Mouse (Mus musculus) CD4-positive, CD25-positive, alpha-beta regulatory T cell, adult 2 months (primary cell): ENCODE data around the gene Apol9b.
A peak's percentile ranks its signal among the peaks of the same experiment; 100 is the strongest.

Source experiments
- DNase-seq: peaks from one replicate; pipeline ENCODE4 v3.0.0-alpha.2; 2012; ENCODE audit warnings: low read depth, low spot score

The Apol9b gene

GRCm38 (mm10) chr15:77746326-77746725 lies 17.5 kb downstream of the Apol9b start:
- no peak for DNase-seq

- no peak for DNase-seq
Observed at GRCm38 (mm10) chr15:77748414-77748813, 19.6 kb downstream of the Apol9b start.

DNA sequence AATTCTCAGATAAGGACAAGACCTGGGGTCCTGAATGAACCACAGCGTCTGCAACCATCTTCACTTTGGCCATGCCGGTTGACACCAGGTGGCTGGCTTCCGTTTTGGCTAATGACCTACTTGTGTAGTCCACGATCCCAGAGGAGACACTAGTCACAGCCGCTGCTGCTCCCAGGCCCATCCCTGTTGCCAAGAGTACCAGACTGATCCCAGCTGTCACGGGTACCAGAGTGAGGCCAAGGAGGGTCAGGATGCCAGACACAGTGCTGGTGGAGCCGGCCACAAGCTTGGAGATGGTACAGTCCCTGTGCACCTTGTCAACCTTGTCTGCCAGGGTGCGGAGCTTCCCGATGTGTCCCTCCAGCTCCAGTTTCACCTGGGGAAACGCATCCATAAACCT lies 20.9 kb downstream of the Apol9b start:
- peak; percentile 5 for DNase-seq

DNA sequence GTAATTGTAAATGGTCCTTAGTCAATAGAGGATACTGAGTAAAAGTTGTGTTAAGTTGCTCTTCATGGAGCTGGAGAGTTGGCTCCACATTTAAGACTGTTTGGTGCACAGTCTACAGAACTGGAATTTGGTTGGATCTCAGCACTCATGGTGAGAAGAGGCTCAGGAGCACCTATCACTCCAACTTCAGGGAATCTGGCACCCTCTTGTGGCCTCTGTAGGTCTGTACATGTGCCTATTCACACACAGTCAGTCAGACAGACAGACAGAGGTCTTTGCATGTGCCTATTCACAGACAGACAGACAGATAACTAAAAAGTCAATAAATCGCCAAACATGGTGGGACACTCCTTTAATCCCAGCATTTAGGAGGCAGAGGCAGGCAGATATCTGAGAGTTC lies 21.6 kb downstream of the Apol9b start:
- peak; percentile 88 for DNase-seq

DNA sequence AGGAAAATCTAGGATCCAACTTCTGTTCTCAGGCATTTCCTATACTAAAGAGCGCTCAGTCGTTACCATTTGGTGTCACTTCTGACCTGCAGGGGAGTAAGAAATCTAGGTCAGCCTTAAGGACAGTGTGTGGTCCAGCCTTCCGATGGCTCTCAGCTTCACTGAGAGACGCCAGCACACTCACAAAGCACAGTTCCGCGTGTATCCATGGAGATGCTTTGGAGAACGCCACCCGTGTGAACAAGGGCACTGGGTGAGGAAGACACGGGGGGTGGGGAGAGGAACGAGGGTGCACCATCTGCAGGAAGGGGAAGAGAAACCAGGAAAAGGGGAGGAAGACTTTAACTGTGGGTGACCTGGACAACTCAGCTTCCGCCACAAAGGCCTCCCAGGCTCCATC lies 23.6 kb downstream of the Apol9b start:
- peak; percentile 7 for DNase-seq

DNA sequence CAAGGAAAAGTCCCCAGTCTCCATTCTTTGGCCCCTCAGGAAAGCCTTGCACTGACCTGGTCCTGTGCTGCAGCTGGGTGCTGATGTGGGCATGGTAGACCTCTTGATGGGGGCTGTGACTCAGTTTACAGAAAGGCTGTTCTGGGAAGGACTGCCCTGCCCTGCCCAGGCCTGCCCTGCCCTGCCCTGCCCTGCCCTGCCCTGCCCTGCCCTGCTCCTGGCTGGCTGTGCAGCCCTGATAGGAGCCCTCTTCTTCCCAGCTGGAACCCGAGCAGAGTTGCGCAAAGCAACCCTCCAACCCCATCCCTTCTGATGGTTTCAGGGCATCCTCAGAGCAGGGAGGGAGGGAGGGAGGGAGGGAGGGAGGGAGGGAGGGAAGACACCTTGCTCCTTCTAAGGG lies 26.3 kb downstream of the Apol9b start:
- DNase-seq = no peak

- no peak for DNase-seq
Observed at GRCm38 (mm10) chr15:77756081-77756480, 27.2 kb downstream of the Apol9b start.

DNA sequence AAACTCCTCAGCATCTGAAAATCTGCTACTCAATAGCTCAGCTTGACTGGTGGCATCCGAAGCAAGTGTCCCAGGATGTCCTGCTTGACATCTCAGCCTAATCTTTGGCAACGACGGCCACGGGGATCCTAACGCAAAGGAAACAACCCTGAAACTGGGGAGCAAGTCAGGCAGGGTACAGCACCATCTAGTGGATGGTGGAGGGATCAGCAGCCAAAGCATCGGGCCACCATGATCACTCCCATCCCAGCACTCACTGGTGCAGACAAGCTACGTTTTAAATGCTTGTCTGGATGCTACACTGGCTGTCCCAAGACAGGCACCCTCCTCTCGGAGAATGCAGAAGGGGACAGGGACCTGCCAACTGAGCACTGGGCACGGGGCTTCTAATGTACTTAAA lies 28.0 kb downstream of the Apol9b start, which contains the start of gene Apol8:
Apol8 (minus strand) TSS at position 156 of the 400 bp plus-strand sequence.
- DNase-seq = peak; percentile 87

GRCm38 (mm10) chr15:77757586-77758226 lies 28.9 kb downstream of the Apol9b start:
- peak; percentile 57 for DNase-seq

- DNase-seq = no peak
Observed at GRCm38 (mm10) chr15:77760037-77760436, 31.2 kb downstream of the Apol9b start.

- DNase-seq = no peak
Observed at GRCm38 (mm10) chr15:77761083-77761482, 32.2 kb downstream of the Apol9b start.

GRCm38 (mm10) chr15:77761561-77762380 lies 32.9 kb downstream of the Apol9b start:
- DNase-seq = peak; percentile 80

- DNase-seq = no peak
Observed at GRCm38 (mm10) chr15:77763050-77763449, 34.2 kb downstream of the Apol9b start.

DNA sequence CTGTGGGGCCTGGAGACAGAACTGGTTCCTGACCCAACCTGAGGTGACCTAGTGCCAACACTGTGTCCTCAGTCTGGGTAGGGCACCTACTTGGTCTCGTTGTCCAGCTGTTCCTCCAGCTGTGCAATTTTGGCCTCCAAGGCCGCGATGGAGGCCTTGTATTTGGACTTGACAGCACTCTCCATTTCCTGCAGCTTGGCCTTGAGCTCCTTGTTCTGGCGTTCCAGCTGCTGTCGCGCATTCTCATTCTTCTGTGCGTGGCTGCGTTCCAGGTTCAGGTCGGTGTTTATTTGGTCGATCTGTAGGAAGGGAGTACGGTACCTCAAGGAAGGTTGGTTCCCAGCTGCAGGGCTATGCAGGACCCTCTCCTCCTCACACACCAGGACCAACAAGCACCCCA lies 34.9 kb downstream of the Apol9b start:
- no peak for DNase-seq

DNA sequence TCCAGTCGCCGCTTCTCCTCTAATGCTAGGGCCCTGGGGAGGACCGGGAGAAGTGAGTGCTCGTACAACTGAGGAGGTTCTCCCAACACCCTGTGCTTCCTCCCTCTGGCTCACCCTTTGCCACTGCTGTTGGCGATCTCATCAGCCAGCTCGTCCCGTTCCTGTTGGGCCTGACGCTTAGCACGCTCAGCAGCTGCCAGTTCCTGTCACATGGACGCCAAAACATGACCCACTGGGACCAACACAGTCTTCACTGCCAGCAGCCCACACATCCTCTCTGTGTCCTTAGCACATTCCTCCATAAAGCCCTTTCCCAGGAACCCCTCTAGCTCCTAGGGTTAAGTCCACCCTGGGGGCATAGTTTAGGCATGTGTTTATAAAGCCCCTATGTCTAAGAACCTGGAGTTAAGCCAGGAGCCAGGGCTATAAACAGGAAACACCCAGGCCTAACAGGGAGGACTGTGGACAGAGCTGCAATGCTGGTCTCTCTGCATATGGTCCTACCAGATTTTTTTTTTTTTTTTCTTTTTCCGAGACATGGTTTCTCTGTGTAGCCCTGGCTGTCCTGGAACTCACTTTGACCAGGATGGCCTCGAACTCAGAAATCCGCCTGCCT lies 35.7 kb downstream of the Apol9b start:
- DNase-seq = no peak

DNA sequence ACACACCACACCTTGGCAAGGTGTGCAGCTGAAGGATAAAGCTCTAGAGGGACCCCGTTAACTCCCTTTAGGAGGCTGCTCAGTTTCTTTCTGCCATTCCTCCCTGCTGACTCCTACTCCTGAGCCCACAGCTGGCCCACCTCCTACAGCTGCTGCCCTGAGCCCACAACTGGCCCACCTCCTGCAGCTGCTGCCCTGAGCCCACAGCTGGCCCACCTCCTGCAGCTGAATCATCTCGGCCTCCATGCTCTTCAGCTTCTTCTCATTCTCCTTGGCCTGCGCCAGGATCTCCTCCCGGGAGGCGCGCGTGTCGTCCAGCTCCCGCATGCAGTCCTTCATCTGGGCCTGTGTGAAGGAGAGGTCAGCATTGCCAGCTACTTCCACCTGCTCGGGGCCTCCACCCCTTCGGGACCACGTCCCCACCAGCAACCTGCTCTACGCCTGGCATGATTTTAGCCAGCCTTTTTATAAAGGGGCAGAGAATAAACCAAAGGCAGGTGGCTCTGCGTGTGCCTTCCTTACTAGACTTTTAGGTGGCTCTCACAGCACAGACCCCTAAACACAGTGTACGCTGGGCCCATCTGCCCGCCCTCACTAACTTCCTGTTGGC lies 36.8 kb downstream of the Apol9b start:
- DNase-seq = no peak

- DNase-seq = no peak
Observed at GRCm38 (mm10) chr15:77766981-77767380, 38.1 kb downstream of the Apol9b start.

GRCm38 (mm10) chr15:77770341-77770740 lies 41.5 kb downstream of the Apol9b start:
- no peak for DNase-seq

- no peak for DNase-seq
Observed at GRCm38 (mm10) chr15:77770942-77771341, 42.1 kb downstream of the Apol9b start.

GRCm38 (mm10) chr15:77773099-77773915 lies 44.5 kb downstream of the Apol9b start:
- no peak for DNase-seq

GRCm38 (mm10) chr15:77774303-77774702 lies 45.5 kb downstream of the Apol9b start:
- DNase-seq = no peak
